Mouse (Mus musculus) heart, postnatal 14 days (tissue): Measurements from ENCODE around the gene Nktr. TPM values are rescaled to one million over a fixed set of nuclear protein-coding genes. Genes with fewer than 3 reads are reported as not detected.

Experiments
- DNase-seq, 2 experiments: peaks; one replicate each; pipeline ENCODE4 v3.0.0; 2021 to 2022
- intact Hi-C: fragments of 180-260 bp; cut with DNase I; formaldehyde crosslinking; loops from one replicate; pipeline ENCODE4 v1.15.1; 2025
- total RNA-seq, 2 experiments: library from RNA; stranded (reverse); gene quantifications; 2 replicates each; pipeline ENCODE4 v1.2.3; 2021

Gene Nktr
- total RNA-seq, 2 experiments from 2014 or later, result 44.8 to 46.5 TPM

GRCm38 (mm10) chr9:121759091-121760081 lies 40.4 kb downstream of the Nktr start, which contains the start of gene Zfp651:
Gene Zfp651 (plus strand): TSS chr9:121759330.
- DNase-seq, result peak; percentile 78 to 83
- intact Hi-C loops, result loop anchor here (5.0 kb wide), 1 partner anchor 73 kb away; no protein-coding TSS in a partner anchor

DNA sequence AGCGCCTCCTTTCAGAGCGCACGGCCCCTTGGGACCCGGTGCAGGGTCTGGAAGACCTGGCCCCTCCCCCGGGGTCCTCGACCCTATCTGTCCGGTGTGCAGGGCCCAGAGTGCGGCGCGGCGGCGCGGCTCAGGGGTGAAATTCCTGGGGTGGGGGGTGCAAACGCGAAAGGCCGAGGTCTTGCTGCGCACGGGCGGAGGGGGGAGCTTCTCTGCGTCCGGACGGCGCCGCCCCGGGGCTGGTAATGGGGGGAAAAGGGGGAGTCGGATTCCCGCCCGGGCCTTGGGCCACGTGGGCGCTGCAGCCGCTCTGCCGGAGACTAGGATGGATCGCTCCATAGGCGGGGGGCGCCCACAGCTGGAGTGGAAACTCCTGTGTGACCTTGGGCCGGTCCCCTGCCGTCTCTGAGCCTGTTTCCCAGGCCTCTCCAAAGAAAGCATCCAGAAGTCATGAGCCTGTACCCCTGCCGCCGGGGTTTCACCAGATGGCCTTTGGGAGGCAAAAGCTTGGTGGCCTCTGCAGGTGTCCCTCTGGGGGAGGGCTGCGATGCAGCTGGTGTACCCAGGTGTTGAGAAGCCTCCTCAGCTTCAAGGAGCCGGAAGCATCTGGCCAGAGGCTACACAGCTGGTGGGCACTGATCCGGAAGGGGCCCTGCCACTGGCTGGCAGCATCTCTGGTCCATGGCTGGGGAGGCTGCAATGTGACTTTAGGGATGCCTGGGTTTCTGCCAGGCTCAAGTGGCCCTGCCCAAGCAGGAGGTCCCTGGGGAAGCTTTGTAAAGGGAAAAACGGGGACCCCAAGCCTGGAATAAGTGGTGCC lies 41.5 kb downstream of the Nktr start:
- intact Hi-C loops, result loop anchor here (5.0 kb wide), 1 partner anchor 72 kb away; no protein-coding TSS in a partner anchor
- DNase-seq, result peak; percentile 78 to 83

DNA sequence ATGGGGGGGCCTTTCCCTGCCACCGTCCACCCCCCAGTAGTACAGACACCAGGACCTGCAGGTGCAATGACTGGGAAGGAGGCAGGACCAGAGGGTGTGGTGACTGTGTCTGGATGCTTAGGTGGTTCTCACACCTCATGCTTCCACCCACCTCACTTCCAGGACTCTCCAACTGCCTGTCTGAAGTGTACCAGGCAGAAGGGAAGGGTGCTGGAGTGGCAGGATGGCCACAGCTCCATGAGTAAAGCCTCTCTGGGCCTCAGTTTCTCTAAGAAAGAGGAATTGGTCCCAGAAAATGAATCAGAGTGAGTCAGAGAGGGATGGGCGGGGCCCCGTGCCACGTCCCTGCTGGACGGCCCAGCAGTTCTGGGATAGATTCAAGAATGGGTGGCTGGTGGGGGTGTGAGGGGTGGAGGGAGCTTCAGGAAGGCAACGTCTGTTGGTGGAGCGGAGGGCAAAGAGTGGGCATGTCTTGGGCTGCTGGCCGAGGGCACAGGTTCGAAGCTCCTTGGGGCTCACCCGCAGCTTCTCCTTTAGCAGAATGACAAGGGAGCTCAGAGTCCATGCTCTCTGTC lies 42.2 kb downstream of the Nktr start:
- no peak for DNase-seq
- intact Hi-C loops, result loop anchor here (5.0 kb wide), 1 partner anchor 71 kb away; no protein-coding TSS in a partner anchor

DNA sequence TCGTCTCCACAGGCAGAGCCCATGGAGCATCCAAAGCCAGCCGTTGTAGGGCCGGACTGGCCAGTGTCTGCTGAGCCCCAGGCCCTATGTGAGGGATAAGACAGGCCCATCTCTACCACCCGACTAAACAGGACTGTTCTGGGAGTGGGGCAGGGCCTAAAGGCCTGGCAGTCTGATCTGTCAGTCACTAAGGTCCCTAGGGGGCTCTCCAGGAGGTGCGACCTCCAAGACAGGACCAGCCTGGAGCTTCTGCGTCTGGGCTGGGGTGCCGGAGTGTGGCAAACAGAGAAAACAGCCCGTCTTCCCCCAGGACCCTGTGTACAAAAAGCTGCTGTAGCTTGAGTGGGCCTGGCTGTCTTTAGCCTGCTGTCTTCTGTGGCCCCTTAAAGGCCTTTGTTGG lies 42.8 kb downstream of the Nktr start:
- DNase-seq, result no peak
- intact Hi-C loops, result loop anchor here (5.0 kb wide), 1 partner anchor 71 kb away; no protein-coding TSS in a partner anchor

DNA sequence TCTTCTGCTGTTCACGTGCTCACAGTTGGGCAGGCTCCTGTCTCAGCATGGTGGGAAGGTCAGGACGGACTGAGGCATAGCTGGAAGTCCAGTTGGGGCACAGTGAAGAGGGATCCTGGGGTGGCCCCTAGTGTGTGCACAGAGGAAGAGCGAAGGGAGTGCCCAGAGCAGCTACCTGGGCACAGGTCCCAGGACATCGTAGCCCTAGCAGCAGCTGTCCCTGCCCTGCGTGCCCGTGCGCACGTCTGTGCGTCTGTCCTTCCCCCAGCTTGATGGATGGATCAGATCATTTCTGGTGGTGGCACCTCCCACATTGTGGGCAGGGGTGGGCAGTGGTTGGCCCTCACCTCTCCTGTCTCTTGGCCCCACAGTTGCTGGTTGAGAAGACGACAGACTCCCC lies 43.3 kb downstream of the Nktr start:
- intact Hi-C loops, result loop anchor here (5.0 kb wide), 1 partner anchor 70 kb away; no protein-coding TSS in a partner anchor
- DNase-seq, result no peak

DNA sequence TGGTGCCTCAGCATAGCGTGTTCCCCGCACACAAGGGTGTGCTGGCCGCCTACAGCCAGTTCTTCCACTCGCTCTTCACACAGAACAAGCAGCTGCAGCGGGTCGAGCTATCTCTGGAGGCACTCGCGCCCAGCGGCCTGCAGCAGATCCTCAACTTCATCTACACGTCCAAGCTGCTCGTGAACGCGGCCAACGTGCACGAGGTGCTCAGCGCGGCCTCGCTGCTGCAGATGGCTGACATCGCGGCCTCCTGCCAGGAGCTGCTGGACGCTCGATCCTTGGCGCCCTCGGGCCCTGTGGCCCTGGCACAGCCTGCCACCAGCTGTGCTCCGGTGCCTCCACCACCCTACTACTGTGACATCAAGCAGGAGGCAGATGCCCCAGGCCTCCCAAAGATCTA lies 43.8 kb downstream of the Nktr start:
- intact Hi-C loops, result loop anchor here (5.0 kb wide), 1 partner anchor 70 kb away; no protein-coding TSS in a partner anchor
- DNase-seq, result no peak

DNA sequence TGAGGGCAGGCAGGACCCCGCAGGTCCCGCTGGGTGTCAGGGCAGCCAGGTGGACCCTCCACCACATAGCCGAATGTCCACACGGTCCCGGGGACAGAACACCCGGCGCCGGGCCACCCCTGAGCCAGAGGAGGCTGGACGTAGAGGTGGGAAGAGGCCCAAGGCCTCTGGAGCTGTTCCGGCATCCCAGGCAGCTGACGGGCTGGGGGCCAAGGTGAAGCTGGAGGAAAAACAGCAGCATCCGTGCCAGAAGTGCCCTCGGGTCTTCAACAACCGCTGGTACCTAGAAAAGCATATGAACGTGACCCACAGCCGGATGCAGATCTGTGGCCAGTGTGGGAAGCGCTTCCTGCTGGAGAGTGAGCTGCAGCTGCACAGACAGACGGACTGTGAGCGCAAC lies 44.7 kb downstream of the Nktr start:
- DNase-seq, result peak; percentile 65 to 77
- intact Hi-C loops, result loop anchor here (5.0 kb wide), 1 partner anchor 69 kb away; no protein-coding TSS in a partner anchor

DNA sequence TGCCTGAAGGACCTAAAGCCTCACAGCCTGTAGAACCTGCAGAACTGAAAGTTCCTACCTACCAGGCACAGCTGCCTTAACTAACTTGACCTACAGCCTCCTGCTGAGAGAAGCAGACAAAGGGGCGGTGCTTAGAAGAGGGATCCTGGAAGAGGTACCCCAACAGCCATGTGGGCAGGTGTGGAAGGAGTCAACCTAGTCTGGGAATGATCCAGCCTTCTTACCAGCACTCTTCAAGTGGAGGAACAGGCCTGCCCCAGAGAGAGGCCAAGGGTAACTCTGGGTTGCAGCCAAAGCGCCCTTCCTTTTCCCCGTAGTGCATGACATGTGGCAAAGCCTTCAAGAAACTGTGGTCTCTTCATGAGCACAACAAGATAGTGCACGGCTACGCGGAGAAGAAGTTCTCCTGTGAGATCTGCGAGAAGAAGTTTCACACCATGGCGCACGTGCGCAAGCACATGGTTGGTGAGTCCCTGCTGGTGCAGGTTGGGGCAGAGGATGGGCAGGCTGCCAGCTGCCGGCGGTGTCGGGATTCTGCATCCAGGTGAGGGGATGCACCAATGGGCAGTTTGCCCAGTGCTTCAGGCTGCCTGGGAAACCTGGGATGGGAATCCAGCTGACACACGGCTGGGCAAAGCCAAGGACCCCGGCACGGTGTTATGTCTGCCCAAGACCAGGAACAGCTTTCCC lies 46.3 kb downstream of the Nktr start:
- intact Hi-C loops, result no loop called here
- no peak for DNase-seq

- DNase-seq, result no peak
- intact Hi-C loops, result no loop called here
Observed at GRCm38 (mm10) chr9:121772412-121772811, 53.4 kb downstream of the Nktr start.

DNA sequence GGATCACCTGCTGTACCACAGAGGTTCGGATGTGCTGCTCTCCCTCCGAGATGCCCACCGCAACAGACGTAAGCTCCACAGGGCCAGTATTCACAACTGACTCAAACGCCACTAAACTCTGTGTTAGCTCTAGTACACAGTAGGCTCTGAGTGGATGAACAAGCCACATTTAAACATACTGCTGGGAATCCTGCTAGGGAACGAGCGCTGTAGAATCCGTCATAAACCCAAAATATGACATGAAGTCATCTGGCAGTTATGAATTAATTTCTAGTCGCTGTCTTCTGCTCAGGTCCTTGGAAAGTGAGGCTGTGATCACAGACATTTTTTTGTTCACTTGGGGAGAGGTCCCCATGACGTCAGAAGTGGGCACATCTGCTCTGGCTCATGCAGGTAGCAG lies 57.0 kb downstream of the Nktr start:
- no peak for DNase-seq

GRCm38 (mm10) chr9:121776511-121776910 lies 57.5 kb downstream of the Nktr start:
- DNase-seq, result no peak
- intact Hi-C loops, result no loop called here

More for the DNA sequence above, 57.0 kb downstream of the Nktr start:
- intact Hi-C loops, result no loop called here

- intact Hi-C loops, result no loop called here
- no peak for DNase-seq
Observed at GRCm38 (mm10) chr9:121777484-121778065, 58.6 kb downstream of the Nktr start, which contains the start of gene Klhl40. Gene Klhl40 (plus strand): TSS chr9:121777607.

DNA sequence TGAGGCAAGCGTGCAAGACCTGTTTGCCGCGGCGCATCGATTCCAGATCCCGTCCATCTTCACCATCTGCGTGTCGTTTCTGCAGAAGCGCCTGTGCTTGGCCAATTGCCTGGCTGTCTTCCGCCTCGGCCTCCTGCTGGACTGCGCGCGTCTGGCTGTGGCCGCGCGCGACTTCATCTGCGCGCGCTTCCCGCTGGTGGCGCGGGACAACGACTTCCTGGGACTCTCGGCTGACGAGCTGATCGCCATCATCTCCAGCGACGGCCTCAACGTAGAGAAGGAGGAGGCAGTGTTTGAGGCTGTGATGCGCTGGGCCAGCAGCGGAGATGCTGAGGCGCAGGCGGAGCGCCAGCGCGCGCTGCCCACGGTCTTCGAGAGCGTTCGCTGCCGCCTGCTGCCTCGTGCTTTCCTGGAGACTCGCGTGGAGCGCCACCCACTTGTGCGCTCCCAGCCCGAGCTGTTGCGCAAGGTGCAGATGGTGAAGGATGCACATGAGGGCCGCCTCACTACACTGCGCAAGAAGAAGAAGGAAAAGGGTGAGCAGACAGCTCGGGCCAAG lies 59.2 kb downstream of the Nktr start:
- intact Hi-C loops, result no loop called here
- DNase-seq, result peak; percentile 46 to 61

DNA sequence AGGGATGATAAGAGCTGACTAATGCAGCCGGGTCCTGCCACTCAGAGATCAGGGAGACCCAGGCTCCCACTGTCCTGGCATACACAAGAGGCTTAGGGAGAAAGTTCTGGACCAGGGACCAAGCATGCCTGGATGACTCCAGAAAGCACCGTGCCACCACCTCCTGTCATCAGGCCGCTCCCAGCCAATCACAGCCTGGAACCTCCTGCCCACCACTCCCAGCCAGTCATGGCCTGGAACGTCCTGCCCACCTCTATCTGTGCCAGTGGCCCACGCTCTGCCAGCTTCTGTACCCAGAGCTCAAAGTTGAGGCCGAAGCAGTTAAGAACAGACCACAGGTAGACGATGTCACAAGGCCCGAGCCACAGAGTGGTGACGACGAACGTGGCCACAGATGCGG lies 65.8 kb downstream of the Nktr start:
- DNase-seq, result no peak
- intact Hi-C loops, result no loop called here

GRCm38 (mm10) chr9:121785261-121785660 lies 66.3 kb downstream of the Nktr start:
- DNase-seq, result no peak
- intact Hi-C loops, result no loop called here

DNA sequence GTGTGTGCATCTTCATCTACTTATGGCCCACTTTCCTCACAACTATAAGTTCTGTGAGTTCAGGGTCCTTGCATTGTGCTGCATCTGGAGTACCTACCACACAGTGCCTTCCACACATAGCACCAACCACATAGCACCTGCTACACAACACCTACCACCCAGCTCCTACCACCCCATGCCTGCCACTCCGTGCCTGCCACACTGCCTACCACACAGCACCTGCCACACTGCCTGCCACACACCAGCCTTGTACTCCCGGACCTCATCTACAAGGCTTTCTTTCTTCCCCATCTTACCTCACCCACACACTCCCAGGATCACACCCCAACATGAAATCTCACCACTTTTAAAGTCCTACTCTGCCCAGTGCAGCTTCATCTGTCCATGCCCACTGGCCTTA lies 67.4 kb downstream of the Nktr start:
- no peak for DNase-seq
- intact Hi-C loops, result no loop called here

DNA sequence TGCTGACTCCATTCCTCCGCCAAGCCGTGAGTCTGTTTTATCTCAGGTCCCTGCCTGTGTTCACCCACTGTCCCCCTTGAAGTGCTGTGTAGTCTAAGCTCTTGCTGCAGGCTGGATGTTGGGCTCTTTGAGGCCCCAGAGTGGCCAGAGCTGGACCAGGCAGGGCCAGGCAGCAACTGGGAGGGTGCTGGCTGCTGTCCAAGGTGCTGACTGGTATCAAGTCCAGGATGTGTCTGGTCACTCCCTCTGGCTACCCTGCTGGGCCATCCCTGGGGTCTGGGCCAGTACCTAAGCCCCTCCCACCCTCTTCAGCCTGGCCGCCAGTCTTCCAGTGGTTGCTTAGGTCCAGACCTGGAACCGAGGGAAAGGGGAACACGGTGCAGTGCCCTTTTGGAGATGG lies 72.2 kb downstream of the Nktr start:
- intact Hi-C loops, result no loop called here

DNA sequence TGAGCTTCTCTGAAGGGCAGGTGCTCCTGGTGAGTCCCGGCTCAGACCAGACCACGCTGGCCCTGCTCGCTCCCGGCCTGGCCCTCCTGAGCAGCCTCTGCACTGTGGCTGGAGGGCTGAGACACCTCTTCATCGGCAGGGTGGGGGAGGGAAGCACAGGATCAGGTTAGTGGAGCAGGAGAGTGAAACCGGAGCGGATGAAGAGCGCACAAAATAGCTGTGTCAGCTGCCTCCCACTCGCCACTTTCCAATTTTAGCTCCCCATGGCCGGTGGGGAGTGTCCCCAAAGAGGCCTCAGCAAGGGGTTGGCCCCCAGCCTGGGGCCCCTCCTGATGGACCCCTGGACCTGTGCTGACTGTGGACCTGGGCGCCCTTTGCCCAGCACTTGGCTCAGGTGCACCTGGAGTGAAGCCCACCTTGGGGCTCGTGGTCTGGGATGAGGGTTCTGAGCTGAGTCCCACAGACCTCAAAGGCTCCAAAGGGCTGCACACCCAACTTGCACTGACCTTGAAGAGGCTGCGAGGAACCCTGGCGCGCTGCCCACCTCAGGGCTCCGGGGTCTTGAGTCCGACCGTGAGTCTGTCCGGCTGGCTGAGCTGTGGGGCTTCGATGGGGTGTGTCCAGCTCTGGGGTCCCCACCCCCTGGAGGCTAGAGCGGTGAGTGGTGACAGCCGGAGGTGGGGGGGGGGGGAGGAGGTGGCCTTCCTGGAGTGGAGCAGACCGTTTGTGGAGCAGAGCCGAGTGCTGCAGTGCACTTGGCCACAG lies 73.0 kb downstream of the Nktr start, which contains the start of gene Hhatl:
Gene Hhatl (minus strand): TSS at position 751 of the 765 bp plus-strand sequence.
- peak; percentile 45 to 63 for DNase-seq
- intact Hi-C loops, result no loop called here

More for the DNA sequence above, 72.2 kb downstream of the Nktr start:
- DNase-seq, result peak; percentile 81 to 86
